Mouse (Mus musculus): ENCODE measurements around the gene Erp27. TPM values are rescaled to one million over a fixed set of nuclear protein-coding genes. Genes with fewer than 3 reads are reported as not detected.
"Not testable (repeated sequence)": the region's sequence is repeated elsewhere in the genome, so short reads cannot be mapped to it uniquely, and the experiment has no call there.

Erp27 gene
- 0.80 and 0.96 TPM in 2 replicates for polyA plus RNA-seq (2015; fragmentation: Nextera tagmentation; extraction: Ambion mirVana)

DNA sequence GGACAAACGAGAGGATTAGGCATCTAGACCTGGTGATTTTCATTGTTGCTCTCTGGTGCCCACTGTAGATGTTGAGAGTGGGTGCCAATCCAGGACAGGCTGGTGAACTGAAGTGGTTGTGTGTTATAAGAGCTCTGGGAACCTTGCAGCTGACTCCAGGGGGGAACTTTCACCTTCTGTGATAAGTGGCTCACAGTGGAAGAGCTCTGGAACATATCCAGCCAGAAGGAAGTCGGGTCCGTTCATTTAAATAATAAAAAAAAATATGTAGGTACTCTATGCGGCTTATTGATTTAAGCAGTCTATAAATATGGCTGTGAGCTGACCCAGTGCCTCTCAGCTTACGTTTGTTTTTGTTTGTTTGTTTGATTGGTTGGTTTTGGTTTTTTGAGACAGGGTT, at the start of gene Erp27:
Erp27 (minus strand) TSS at position 101 of the 400 bp plus-strand sequence.
- no peaks in the 10 kb centered on the region for H3K27me3 ChIP-seq (replicated peaks)
- H3K27ac ChIP-seq (replicated peaks), result no peak within 1 kb of the TSS
- peaks cover 25% of the 10 kb centered on the region for H3K4me1 ChIP-seq
- H3K4me2 ChIP-seq, result no peak within 1 kb of the TSS
- 61% methylated on average over 5 of the region's 5 CpGs for WGBS
- H3K4me3 ChIP-seq, result no peak within 1 kb of the TSS
- peaks cover 23% of the 10 kb centered on the region for H3K36me3 ChIP-seq
- no peak for ATAC-seq (ENCODE audit: extremely low read depth, insufficient number of reproducible peaks, low FRiP score, low TSS enrichment)
- H3K9me3 ChIP-seq, result no peaks in the 10 kb centered on the region
- 0 out of 2 replicates have a peak within 1 kb of the TSS, but pooled peaks have one; percentile 30 for H3K9ac ChIP-seq

DNA sequence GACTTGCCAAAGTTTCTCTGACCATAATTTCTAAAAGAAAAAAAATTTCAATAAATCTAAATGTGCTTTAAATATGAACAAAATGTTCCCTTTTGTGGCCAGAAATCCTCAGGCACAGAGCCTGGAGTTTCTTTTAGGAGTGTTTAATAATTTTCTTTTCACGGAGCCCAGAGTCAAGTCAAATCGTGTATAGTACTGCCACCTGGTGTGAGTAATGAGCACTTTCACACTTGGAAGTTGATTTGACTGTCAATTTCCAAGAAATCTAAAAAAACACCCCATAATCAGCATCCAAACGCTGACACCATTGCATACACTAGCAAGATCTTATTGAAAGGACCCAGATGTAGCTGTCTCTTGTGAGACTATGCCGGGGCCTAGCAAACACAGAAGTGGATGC, 46.9 kb upstream of the Erp27 start:
- not testable (repeated sequence) for H3K4me1 ChIP-seq; H3K9ac ChIP-seq; H3K36me3 ChIP-seq; H3K4me3 ChIP-seq; ATAC-seq (ENCODE audit: extremely low read depth, insufficient number of reproducible peaks, low FRiP score, low TSS enrichment); H3K4me2 ChIP-seq; H3K27me3 ChIP-seq (replicated peaks); H3K27ac ChIP-seq (replicated peaks); H3K9me3 ChIP-seq
- WGBS, result 38% methylated on average over 4 of the region's 4 CpGs

DNA sequence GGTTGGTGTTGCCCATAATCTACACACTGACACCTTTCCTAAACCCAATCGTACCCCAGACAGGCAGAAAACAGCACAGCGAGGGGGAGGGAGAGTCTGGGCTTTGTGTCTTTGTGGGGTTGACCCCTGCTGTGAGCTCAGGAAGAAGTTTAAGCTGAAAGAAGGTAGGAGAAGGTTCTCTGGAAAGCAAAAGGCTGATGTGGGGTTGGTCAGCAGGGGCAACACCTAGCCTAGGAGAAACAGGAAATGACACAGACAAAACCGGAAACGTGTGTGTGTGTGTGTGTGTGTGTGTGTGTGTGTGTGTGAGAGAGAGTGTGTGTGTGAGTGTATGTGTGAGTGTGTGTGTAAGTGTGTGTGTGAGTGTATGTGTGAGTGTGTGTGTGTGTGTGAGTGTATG, 45.5 kb upstream of the Erp27 start:
- Histone ChIP-seq H3K4me1 (peaks cover 7% of the 10 kb centered on the region; the same call in 1 of the 2 replicates), H3K9me3 (no peaks in the 10 kb centered on the region), H3K27ac (replicated peaks) (no peak overlapping the region), H3K4me2 (no peak overlapping the region), H3K4me3 (no peak overlapping the region), H3K9ac (no peak overlapping the region), H3K27me3 (replicated peaks) (no peaks in the 10 kb centered on the region), H3K36me3 (no peaks in the 10 kb centered on the region)
- no peak for ATAC-seq (ENCODE audit: extremely low read depth, insufficient number of reproducible peaks, low FRiP score, low TSS enrichment)
- 59% methylated on average over 4 of the region's 4 CpGs for WGBS

DNA sequence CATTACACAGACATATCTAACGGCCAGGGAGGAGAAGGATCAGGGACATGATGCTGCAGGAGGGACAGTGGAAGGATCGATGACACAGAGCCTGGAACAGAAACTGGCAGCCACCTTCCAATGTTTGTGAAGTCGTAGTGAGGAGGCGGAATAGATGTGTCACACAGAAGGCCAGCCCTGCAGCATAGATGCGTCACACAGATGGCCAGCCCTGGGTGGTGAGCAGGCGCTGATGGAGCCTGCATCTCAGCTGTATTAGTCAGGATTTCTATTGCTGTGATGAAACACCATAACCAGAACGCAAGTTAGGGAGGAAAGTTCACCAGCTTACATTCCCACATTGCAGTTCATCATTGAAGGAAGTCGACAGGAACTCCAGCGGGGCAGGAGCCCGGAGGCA, 43.9 kb upstream of the Erp27 start:
- WGBS, result 68% methylated on average over 10 of the region's 10 CpGs
- Histone ChIP-seq H3K27ac (replicated peaks) (no peak overlapping the region), H3K4me2 (no peak overlapping the region), H3K9me3 (no peaks in the 10 kb centered on the region), H3K4me1 (peaks cover 8% of the 10 kb centered on the region; the same call in 1 of the 2 replicates), H3K4me3 (no peak overlapping the region), H3K36me3 (no peaks in the 10 kb centered on the region), H3K9ac (no peak overlapping the region), H3K27me3 (replicated peaks) (no peaks in the 10 kb centered on the region)
- ATAC-seq (ENCODE audit: extremely low read depth, insufficient number of reproducible peaks, low FRiP score, low TSS enrichment), result no peak

DNA sequence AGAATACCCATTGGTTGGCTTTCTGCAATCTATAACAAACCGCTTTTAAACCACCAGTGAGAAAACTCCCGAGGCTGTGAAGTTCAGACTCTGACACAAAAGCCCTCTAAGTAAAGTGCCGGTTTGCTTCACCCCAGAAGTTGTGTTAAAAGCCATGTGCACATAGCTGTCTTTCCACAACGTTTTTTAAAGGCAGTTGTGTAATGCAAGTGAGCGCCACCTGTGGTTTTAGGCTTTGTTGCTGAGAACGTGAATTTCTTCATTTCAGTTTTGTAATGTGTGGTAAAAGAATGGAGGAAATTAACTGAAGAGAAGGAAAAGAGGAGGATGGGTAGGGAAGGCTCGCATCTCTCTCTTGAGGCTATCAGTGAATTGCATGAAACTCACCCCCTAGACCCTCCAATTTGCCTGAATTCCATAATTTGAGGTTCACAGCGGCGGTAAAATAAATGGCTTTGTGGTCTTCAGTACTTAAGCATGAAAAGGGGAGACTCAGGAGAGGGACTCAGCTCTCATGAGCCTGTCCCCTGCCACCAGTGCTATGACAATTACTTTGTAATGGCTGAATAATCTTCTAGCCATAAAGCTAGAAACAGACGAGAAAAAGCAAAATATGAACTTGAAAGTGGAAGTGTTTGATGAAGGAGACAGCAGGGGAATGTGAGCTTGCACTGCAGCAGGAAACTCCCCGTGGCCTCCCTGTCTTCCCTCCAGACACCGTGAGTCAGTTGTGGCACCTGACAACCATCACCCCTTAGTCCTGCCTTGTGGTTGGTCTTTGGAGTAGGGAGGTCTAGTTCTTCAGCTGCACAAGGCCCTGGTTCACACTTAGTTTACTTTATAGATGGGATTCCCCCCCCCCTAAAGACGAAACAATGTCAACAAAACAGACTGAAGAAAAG, 42.9 kb upstream of the Erp27 start:
- WGBS, result 64% methylated on average over 13 of the region's 13 CpGs
- Histone ChIP-seq H3K9me3 (no peaks in the 10 kb centered on the region), H3K27me3 (replicated peaks) (no peaks in the 10 kb centered on the region), H3K4me3 (no peak overlapping the region), H3K36me3 (no peaks in the 10 kb centered on the region), H3K9ac (no peak overlapping the region), H3K27ac (replicated peaks) (no peak overlapping the region), H3K4me1 (peaks cover 8% of the 10 kb centered on the region; the same call in 1 of the 2 replicates), H3K4me2 (no peak overlapping the region)
- no peak for ATAC-seq (ENCODE audit: extremely low read depth, insufficient number of reproducible peaks, low FRiP score, low TSS enrichment)

DNA sequence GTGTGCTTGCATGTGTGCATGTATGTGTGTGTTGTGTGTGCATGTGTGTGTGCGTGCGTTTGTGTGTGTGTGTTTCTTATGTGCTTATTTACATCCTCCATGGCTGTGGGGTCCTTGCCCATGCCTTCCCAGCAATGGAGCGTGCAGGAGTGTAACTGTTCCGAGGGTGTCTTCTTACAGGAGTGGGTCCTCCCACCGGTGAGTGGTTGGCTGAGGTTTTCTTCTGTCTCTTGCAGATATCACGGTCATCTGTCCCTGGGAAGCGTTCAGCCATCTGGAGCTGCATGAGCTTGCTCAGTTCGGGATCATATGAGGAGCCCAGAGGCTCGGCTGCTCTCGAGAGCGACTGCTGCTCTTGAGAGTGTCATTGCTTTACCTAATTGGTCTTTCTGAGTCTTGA, 41.0 kb upstream of the Erp27 start:
- no peak for ATAC-seq (ENCODE audit: extremely low read depth, insufficient number of reproducible peaks, low FRiP score, low TSS enrichment)
- no peaks in the 10 kb centered on the region for H3K9me3 ChIP-seq
- peaks cover 11% of the 10 kb centered on the region for H3K4me1 ChIP-seq
- no peaks in the 10 kb centered on the region for H3K36me3 ChIP-seq
- H3K9ac ChIP-seq, result no peak overlapping the region
- H3K27me3 ChIP-seq (replicated peaks), result no peaks in the 10 kb centered on the region
- no peak overlapping the region for H3K27ac ChIP-seq (replicated peaks)
- no peak overlapping the region for H3K4me2 ChIP-seq
- no peak overlapping the region for H3K4me3 ChIP-seq
- 55% methylated on average over 11 of the region's 11 CpGs for whole genome bisulfite sequencing

DNA sequence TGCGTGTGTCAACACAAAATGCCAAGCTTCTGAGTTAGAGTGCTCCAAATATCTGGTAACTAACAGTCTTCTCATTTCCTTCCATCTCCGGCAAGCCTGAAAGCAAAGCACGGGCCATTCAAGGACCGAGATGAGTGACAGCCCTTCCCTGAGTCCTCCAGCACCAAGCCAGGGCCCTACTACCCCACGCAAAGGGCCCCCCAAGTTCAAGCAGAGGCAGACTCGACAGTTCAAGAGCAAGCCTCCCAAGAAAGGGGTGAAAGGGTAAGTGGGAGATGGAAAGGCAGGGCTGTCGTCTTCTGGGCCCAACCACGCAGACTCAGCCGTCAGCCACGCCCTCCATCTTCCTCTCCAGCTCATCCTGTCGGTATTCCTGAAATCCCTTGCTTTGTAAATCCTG, 37.2 kb upstream of the Erp27 start:
- H3K36me3 ChIP-seq, result no peaks in the 10 kb centered on the region
- no peak overlapping the region for H3K9ac ChIP-seq
- no peaks in the 10 kb centered on the region for H3K9me3 ChIP-seq
- 56% methylated on average over 11 of the region's 11 CpGs for WGBS
- no peaks in the 10 kb centered on the region for H3K27me3 ChIP-seq (replicated peaks)
- ATAC-seq (ENCODE audit: extremely low read depth, insufficient number of reproducible peaks, low FRiP score, low TSS enrichment), result no peak
- H3K27ac ChIP-seq (replicated peaks), result no peak overlapping the region
- H3K4me1 ChIP-seq, result peaks cover 11% of the 10 kb centered on the region
- no peak overlapping the region for H3K4me2 ChIP-seq
- H3K4me3 ChIP-seq, result no peak overlapping the region

DNA sequence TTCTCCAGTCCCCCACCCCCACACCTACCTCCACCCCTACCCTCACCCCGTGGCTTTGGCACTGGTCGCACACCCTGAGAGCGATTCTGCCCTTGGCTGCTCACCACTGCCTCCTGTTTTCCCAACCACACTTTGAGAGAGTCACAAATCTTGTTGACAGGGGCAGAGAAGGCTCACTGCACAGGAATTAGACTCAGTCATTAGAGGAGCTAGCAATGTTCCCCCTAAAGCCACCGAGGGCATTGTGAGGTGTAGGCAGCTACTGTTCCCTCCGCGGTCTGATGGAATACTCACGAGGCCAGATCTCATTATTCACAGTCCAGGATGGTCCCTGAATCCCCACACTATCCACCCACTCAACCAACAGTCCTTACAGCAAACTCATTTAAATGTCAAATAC, 35.1 kb upstream of the Erp27 start:
- H3K4me3 ChIP-seq, result no peak overlapping the region
- H3K9ac ChIP-seq, result no peak overlapping the region
- 73% methylated on average over 7 of the region's 7 CpGs for WGBS

DNA sequence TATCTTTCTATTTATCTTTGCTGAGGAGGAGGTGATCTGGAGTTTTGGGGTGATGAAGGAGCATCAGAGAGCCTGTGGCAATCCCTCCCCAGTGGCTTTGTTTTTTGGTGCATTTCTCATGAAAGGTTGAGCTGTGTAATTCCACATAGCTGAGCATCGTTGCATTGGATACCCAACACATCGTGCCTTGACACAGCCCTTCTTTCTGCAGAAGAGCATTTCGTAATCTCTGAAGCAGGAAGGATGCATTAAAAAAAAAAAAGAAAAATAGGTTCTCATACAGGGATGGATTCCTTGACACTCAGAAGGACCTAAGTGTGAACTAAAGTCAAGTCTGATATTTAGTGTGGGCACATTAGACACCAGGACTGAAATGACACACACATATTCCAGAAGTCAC, 33.3 kb upstream of the Erp27 start:
- no peaks in the 10 kb centered on the region for H3K9me3 ChIP-seq
- peaks cover 3% of the 10 kb centered on the region; the same call in 1 of the 2 replicates for H3K4me1 ChIP-seq
- no peak overlapping the region for H3K9ac ChIP-seq
- H3K4me2 ChIP-seq, result no peak overlapping the region
- no peak overlapping the region for H3K4me3 ChIP-seq
- H3K27ac ChIP-seq (replicated peaks), result no peak overlapping the region
- ATAC-seq (ENCODE audit: extremely low read depth, insufficient number of reproducible peaks, low FRiP score, low TSS enrichment), result no peak
- H3K27me3 ChIP-seq (replicated peaks), result no peaks in the 10 kb centered on the region
- no peaks in the 10 kb centered on the region for H3K36me3 ChIP-seq
- 80% methylated on average over 3 of the region's 3 CpGs for WGBS

More for the DNA sequence above, 35.1 kb upstream of the Erp27 start:
- H3K4me2 ChIP-seq, result no peak overlapping the region
- H3K27ac ChIP-seq (replicated peaks), result no peak overlapping the region
- H3K4me1 ChIP-seq, result peaks cover 3% of the 10 kb centered on the region; the same call in 1 of the 2 replicates
- H3K36me3 ChIP-seq, result no peaks in the 10 kb centered on the region
- ATAC-seq (ENCODE audit: extremely low read depth, insufficient number of reproducible peaks, low FRiP score, low TSS enrichment), result no peak
- no peaks in the 10 kb centered on the region for H3K9me3 ChIP-seq
- H3K27me3 ChIP-seq (replicated peaks), result no peaks in the 10 kb centered on the region

DNA sequence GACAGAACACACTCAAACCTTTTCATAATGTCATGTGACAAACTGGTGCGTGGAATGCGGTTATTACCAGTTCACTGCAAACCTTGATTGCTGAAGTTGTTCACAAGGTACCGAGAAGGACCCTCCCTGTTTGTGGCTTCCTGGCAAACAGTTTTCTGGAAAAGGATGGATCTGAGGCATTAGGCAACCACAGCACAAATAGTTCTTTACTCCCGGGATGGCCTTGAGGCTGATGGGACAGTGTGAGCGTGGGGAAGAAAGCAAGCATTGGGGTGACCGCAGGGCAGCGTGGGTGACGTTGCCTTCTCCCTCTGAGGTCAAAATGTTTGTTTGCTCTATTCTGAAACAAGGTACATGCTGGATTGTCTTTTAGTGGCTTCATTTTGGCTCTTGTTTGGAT, 32.7 kb upstream of the Erp27 start:
- ATAC-seq (ENCODE audit: extremely low read depth, insufficient number of reproducible peaks, low FRiP score, low TSS enrichment), result no peak
- no peak overlapping the region for H3K4me3 ChIP-seq
- peaks cover 3% of the 10 kb centered on the region; the same call in 1 of the 2 replicates for H3K4me1 ChIP-seq
- 88% methylated on average over 8 of the region's 8 CpGs for WGBS
- no peak overlapping the region for H3K4me2 ChIP-seq
- no peaks in the 10 kb centered on the region for H3K27me3 ChIP-seq (replicated peaks)
- no peak overlapping the region for H3K27ac ChIP-seq (replicated peaks)
- no peaks in the 10 kb centered on the region for H3K36me3 ChIP-seq
- no peak overlapping the region for H3K9ac ChIP-seq
- no peaks in the 10 kb centered on the region for H3K9me3 ChIP-seq

DNA sequence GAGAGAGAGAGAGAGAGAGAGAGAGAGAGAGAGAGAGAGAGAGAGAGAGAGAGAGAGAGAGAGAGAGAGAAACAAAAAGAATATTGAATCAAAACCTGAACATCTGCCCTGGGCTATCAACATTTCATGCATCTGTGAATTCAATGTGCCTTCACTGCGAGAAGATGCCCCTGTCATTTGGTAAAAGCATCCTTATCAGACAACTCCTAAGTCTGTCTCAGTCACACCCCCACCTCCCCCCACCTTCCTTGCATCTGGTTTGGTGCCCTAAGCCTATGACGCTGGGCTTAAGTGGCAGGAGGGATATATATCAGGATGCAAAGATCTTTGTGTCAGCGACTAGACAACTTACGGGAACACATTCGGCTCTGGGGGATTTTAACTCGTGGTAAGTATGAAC, 32.2 kb upstream of the Erp27 start:
- no peaks in the 10 kb centered on the region for H3K27me3 ChIP-seq (replicated peaks)
- H3K9me3 ChIP-seq, result no peaks in the 10 kb centered on the region
- no peak overlapping the region for H3K4me2 ChIP-seq
- H3K9ac ChIP-seq, result no peak overlapping the region
- WGBS, result 50% methylated on average over 6 of the region's 6 CpGs
- ATAC-seq (ENCODE audit: extremely low read depth, insufficient number of reproducible peaks, low FRiP score, low TSS enrichment), result no peak
- H3K36me3 ChIP-seq, result no peaks in the 10 kb centered on the region
- peaks cover 2% of the 10 kb centered on the region; the same call in 1 of the 2 replicates for H3K4me1 ChIP-seq
- no peak overlapping the region for H3K27ac ChIP-seq (replicated peaks)
- H3K4me3 ChIP-seq, result no peak overlapping the region

DNA sequence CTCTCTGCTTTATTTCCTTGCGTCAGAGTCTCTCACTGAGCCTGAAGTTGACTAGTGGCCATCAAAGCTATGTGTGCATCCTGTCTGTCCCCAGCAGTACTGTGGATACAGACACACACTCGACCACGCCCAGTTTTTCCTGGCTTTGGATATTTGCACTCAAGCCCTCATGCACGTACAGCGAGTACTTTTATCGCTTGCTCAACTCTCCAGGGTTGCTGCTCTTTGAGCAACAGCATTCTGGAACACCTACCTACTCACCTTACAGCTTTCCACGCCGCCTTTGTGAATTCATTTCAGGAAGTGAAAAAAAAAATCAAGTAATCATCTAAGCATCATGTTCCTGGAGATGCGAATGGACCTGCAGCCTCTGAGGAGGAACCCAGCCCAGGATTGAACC, 30.9 kb upstream of the Erp27 start:
- no peak overlapping the region for H3K9ac ChIP-seq
- H3K27ac ChIP-seq (replicated peaks), result no peak overlapping the region
- H3K27me3 ChIP-seq (replicated peaks), result no peaks in the 10 kb centered on the region
- no peak for ATAC-seq (ENCODE audit: extremely low read depth, insufficient number of reproducible peaks, low FRiP score, low TSS enrichment)
- no peaks in the 10 kb centered on the region for H3K36me3 ChIP-seq
- H3K9me3 ChIP-seq, result no peaks in the 10 kb centered on the region
- H3K4me3 ChIP-seq, result no peak overlapping the region
- no peak overlapping the region for H3K4me2 ChIP-seq
- H3K4me1 ChIP-seq, result no peaks in the 10 kb centered on the region
- WGBS, result 80% methylated on average over 9 of the region's 9 CpGs
